Mouse (Mus musculus) kidney, adult 2 months (tissue): ENCODE results near the gene Mpv17. TPM values are rescaled to one million over a fixed set of nuclear protein-coding genes. Genes with fewer than 3 reads are reported as not detected.

ENCODE experiments used
- DNase-seq: peaks from one replicate; pipeline ENCODE4 v3.0.0; 2021
- H3K27ac ChIP-seq: fragments of 200-500 bp; 2 replicates; pipeline ENCODE4 v1.5.1; 2012; ENCODE audit warnings: low read depth, low read length, control low read depth, inconsistent platforms; ENCODE audit not compliant: insufficient read depth
- H3K27me3 ChIP-seq: fragments of 200-500 bp; replicated peaks from 2 replicates; pipeline ENCODE4 v1.6.1; 2012; ENCODE audit warnings: mild to moderate bottlenecking, moderate library complexity, low read length, inconsistent platforms; ENCODE audit not compliant: control insufficient read depth, insufficient read depth
- H3K36me3 ChIP-seq: fragments of 200-500 bp; 2 replicates; pipeline ENCODE4 v1.6.1; 2012; ENCODE audit warnings: mild to moderate bottlenecking, moderate library complexity, low read length, inconsistent platforms; ENCODE audit not compliant: control insufficient read depth, insufficient read depth
- H3K4me1 ChIP-seq: fragments of 200-500 bp; 2 replicates; pipeline ENCODE4 v1.6.1; 2011; ENCODE audit warnings: low read length; ENCODE audit not compliant: control insufficient read depth, insufficient read depth
- H3K4me3 ChIP-seq: fragments of 200-500 bp; 2 replicates; pipeline ENCODE4 v1.5.1; 2011; ENCODE audit warnings: mild to moderate bottlenecking, low read depth, low read length, control low read depth; ENCODE audit not compliant: insufficient read depth
- CTCF ChIP-seq: fragments of 200-500 bp; conservative IDR thresholded peaks from 2 replicates; pipeline ENCODE4 v1.5.1; 2011; ENCODE audit warnings: low read depth, mild to moderate bottlenecking, control low read depth, low read length, moderate library complexity, mixed read lengths; ENCODE audit not compliant: insufficient read depth, insufficient read length
- POLR2A ChIP-seq: fragments of 200-500 bp; IDR thresholded peaks from one replicate; pipeline ENCODE4 v1.6.1; 2011; ENCODE audit warnings: low read depth, low read length, control low read depth
- WGBS: fragments of 180-500 bp; shearing (Covaris S2); methylation state at CpG from one replicate; pipeline ENCODE4 v1.1.7; 2018; 5-methylcytosine and 5-hydroxymethylcytosine counted together
- polyA plus RNA-seq: library from polyadenylated mRNA; depleted of rRNA; stranded (reverse); fragments of >200 nt; gene quantifications from 2 replicates; pipeline ENCODE4 v1.2.3, GENCODE M21; 2012

Gene Mpv17
- polyA plus RNA-seq, 1 experiment, result 212 TPM

- H3K4me3 ChIP-seq, result no peak overlapping the region
- H3K27me3 ChIP-seq, result no peaks in the 10 kb centered on the region
- no peak overlapping the region for H3K27ac ChIP-seq
- TF ChIP-seq POLR2A (no peak), CTCF (no peak)
- no peak for DNase-seq
- 91% methylated on average over 16 of the region's 16 CpGs for WGBS
- peaks cover 10% of the 10 kb centered on the region for H3K36me3 ChIP-seq
- peaks cover 7% of the 10 kb centered on the region for H3K4me1 ChIP-seq
These were observed 40.7 kb upstream of the Mpv17 start for GRCm38 (mm10) chr5:31194486-31195485.

DNA sequence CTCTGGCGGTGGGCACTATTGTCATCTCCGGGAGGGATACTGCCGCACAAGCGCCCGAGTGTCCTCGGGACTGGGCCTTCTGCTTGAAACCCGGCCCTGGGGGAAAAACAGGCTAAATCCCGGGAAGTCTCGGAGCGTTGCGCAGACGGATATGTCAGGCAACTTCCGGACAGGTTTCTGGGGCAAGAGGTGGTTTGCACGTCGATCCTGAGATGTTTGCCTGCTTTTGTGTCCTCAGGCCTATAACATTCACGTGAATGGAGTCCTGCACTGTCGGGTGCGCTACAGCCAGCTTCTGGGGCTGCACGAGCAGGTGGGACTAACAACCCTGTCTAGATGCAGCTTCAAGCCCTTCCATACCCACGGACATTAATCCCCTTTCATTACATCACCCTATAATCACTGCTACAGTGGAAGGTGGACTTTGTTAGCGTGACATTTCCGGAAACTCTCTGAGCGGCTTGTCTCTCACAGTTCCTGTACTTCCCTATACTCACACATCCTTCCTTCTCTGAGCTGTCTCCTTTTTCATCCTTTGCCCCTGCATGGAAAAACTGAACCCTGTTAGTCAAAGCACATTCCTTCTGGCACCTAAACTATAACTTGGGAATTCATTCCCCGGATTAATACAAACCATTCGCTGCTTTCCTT, 39.7 kb upstream of the Mpv17 start:
- no peaks in the 10 kb centered on the region for H3K27me3 ChIP-seq
- TF ChIP-seq POLR2A, result no peak
- no peak for DNase-seq
- peak overlapping the region; percentile 81 for H3K4me3 ChIP-seq
- H3K27ac ChIP-seq, result peak overlapping the region; percentile 65
- WGBS, result 6% methylated on average over 25 of the region's 25 CpGs
- peaks cover 10% of the 10 kb centered on the region for H3K36me3 ChIP-seq
- peaks cover 7% of the 10 kb centered on the region for H3K4me1 ChIP-seq

- Histone ChIP-seq H3K4me1 (peaks cover 7% of the 10 kb centered on the region), H3K27ac (peak within 1 kb of the TSS; percentile 88), H3K36me3 (peaks cover 7% of the 10 kb centered on the region), H3K4me3 (peak within 1 kb of the TSS; percentile 83), H3K27me3 (no peaks in the 10 kb centered on the region)
- TF ChIP-seq POLR2A (peak; percentile 75), CTCF (peak; percentile 51)
- under 1% methylated on average over 48 of the region's 48 CpGs for WGBS
- peak; percentile 100 for DNase-seq
These were observed 39.0 kb upstream of the Mpv17 start, which contains the start of the genes Snx17 and Eif2b4 for GRCm38 (mm10) chr5:31192939-31193630. Gene Snx17 (plus strand): TSS chr5:31193227. Gene Eif2b4 (minus strand): TSS chr5:31193430.

- 11% methylated on average over 42 of the region's 42 CpGs for WGBS
- Histone ChIP-seq H3K4me1 (peaks cover 7% of the 10 kb centered on the region), H3K27ac (peak overlapping the region; percentile 88), H3K4me3 (peak overlapping the region; percentile 83), H3K36me3 (peaks cover 7% of the 10 kb centered on the region), H3K27me3 (no peaks in the 10 kb centered on the region)
- no peak for DNase-seq
- no peak for TF ChIP-seq CTCF
- TF ChIP-seq POLR2A, result no peak
These were observed 38.2 kb upstream of the Mpv17 start for GRCm38 (mm10) chr5:31192045-31192938.

DNA sequence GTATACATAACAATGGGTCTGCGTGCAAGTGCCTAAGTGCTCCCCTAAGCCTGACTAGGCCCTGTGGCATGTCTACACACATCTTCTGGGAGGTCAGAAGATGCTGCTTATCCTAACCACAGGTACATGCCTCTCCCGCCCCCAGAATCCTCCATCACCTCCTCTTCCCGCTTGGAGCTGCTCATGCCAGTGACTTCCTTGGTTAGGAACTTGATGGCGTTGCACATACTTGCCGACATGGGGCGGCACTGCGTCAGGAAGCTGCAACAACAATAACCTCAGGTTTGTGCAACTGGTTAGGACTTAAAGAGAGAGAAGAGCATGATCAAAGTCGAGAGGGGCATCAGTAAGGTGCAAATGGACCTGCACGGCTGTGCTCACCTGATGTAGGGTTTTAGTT, 36.1 kb upstream of the Mpv17 start:
- 91% methylated on average over 9 of the region's 9 CpGs for WGBS
- no peak overlapping the region for H3K4me3 ChIP-seq
- no peaks in the 10 kb centered on the region; the same call in none of the 2 replicates for H3K36me3 ChIP-seq
- H3K27ac ChIP-seq, result no peak overlapping the region
- no peaks in the 10 kb centered on the region for H3K27me3 ChIP-seq
- H3K4me1 ChIP-seq, result peaks cover 7% of the 10 kb centered on the region
- TF ChIP-seq POLR2A, result no peak
- TF ChIP-seq CTCF, result no peak
- DNase-seq, result no peak

GRCm38 (mm10) chr5:31188223-31188840, 34.3 kb upstream of the Mpv17 start:
- Histone ChIP-seq H3K4me1 (peaks cover 5% of the 10 kb centered on the region), H3K4me3 (no peak overlapping the region), H3K27me3 (no peaks in the 10 kb centered on the region), H3K36me3 (no peaks in the 10 kb centered on the region; the same call in none of the 2 replicates), H3K27ac (no peak overlapping the region)
- 78% methylated on average over 4 of the region's 4 CpGs for WGBS
- no peak for DNase-seq
- TF ChIP-seq CTCF (peak; percentile 29; the same call in 1 of the 2 replicates), POLR2A (no peak)
